Mouse (Mus musculus): ENCODE data around the gene Tbl1xr1. TPM values are rescaled to one million over a fixed set of nuclear protein-coding genes. Genes with fewer than 3 reads are reported as not detected.

The Tbl1xr1 gene
- polyA plus RNA-seq, 1 experiment from 2014 or later, result 23.7 TPM

DNA sequence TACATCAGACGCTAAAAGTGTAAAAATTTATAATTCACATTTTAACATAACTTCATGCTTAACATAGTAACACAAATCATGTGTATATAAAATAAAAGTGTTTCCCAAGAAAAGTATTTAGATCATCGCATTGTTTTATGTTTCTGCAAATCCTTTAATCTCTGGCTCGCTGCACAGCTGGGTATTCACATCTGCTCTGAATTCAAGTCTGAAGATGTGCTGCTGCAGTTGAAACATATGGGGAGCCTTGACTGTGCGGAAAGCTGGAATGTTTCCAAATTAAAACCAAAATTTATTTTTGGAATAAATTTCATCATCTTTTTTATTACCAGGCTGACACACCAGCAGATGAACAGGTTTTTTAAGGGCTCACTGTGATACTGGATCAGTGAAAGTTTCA, 97.8 kb downstream of the Tbl1xr1 start:
- no peak overlapping the region for H3K4me3 ChIP-seq
- WGBS, result 34% methylated on average over 4 of the region's 4 CpGs
- no peaks in the 10 kb centered on the region for H3K9me3 ChIP-seq
- H3K27ac ChIP-seq, result no peak overlapping the region
- no peak overlapping the region for H3K9ac ChIP-seq
- ATAC-seq (ENCODE audit: insufficient number of reproducible peaks, insufficient read depth, low FRiP score, low TSS enrichment, low read depth), result no peak
- peaks cover 35% of the 10 kb centered on the region for H3K4me1 ChIP-seq
- no peaks in the 10 kb centered on the region for H3K36me3 ChIP-seq
- H3K4me2 ChIP-seq, result no peak overlapping the region
- no peaks in the 10 kb centered on the region for H3K27me3 ChIP-seq

GRCm38 (mm10) chr3:22180076-22180475, 103.6 kb downstream of the Tbl1xr1 start:
- Histone ChIP-seq H3K27me3 (no peaks in the 10 kb centered on the region), H3K27ac (no peak overlapping the region), H3K4me1 (0 out of 2 replicates have a peak, but pooled peaks cover 6% of the 10 kb centered on the region), H3K4me2 (no peak overlapping the region), H3K9ac (no peak overlapping the region), H3K36me3 (no peaks in the 10 kb centered on the region), H3K9me3 (no peaks in the 10 kb centered on the region), H3K4me3 (no peak overlapping the region)
- no peak for ATAC-seq (ENCODE audit: insufficient number of reproducible peaks, insufficient read depth, low FRiP score, low TSS enrichment, low read depth)
- WGBS, result 77% methylated on average over 4 of the region's 4 CpGs

GRCm38 (mm10) chr3:22181026-22181425, 104.6 kb downstream of the Tbl1xr1 start:
- H3K4me2 ChIP-seq, result no peak overlapping the region
- 96% methylated on average over 2 of the region's 2 CpGs for WGBS
- H3K9me3 ChIP-seq, result no peaks in the 10 kb centered on the region
- H3K4me1 ChIP-seq, result 0 out of 2 replicates have a peak, but pooled peaks cover 5% of the 10 kb centered on the region
- H3K27ac ChIP-seq, result no peak overlapping the region
- no peaks in the 10 kb centered on the region for H3K36me3 ChIP-seq
- ATAC-seq (ENCODE audit: insufficient number of reproducible peaks, insufficient read depth, low FRiP score, low TSS enrichment, low read depth), result no peak
- H3K9ac ChIP-seq, result no peak overlapping the region
- no peak overlapping the region for H3K4me3 ChIP-seq
- H3K27me3 ChIP-seq, result no peaks in the 10 kb centered on the region

DNA sequence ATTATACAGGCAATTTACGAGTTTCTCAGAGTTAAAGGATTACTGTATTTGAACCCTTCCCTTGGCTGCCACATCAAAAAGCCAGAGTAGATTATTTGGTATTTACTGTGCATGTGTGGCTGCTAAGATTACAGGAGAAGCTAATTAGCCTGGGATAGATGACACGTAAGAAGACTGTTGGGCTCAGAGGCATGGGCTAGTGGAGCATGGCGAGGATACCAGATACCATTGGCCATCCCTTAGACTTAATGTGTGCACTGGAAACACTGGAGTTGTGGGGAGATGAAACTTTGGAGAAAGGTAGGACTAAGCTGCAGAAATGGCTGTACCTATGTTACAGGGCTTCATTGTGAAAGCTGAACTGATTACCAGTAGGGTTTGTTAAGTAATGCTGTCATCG, 108.8 kb downstream of the Tbl1xr1 start:
- ATAC-seq (ENCODE audit: insufficient number of reproducible peaks, insufficient read depth, low FRiP score, low TSS enrichment, low read depth), result no peak
- peaks cover 5% of the 10 kb centered on the region; the same call in 1 of the 2 replicates for H3K4me1 ChIP-seq
- H3K9me3 ChIP-seq, result no peaks in the 10 kb centered on the region
- no peaks in the 10 kb centered on the region for H3K27me3 ChIP-seq
- H3K4me2 ChIP-seq, result no peak overlapping the region
- peaks cover 11% of the 10 kb centered on the region for H3K36me3 ChIP-seq
- H3K4me3 ChIP-seq, result no peak overlapping the region
- H3K27ac ChIP-seq, result no peak overlapping the region
- 77% methylated on average over 4 of the region's 4 CpGs for WGBS
- no peak overlapping the region for H3K9ac ChIP-seq

DNA sequence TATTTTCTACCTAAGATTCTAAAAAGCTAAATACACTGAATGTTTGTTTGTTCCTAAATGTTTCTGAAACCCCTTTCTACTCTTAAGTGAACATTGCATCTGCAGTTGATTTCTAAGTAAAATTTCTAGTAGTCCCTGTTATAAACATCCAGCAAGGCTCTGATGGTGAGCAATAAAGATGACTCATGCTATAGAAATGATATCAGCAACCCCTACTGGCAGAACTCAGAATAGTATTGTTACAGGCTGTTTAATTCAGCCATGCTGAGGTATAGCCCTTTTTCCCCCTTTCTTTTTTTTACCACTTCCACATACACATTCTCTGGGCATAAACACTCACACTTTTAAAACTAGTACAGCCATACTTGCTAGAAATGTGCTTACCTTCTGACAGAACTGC, 114.0 kb downstream of the Tbl1xr1 start:
- ATAC-seq (ENCODE audit: insufficient number of reproducible peaks, insufficient read depth, low FRiP score, low TSS enrichment, low read depth), result no peak
- Histone ChIP-seq H3K27me3 (no peaks in the 10 kb centered on the region), H3K27ac (no peak overlapping the region), H3K36me3 (peaks cover 54% of the 10 kb centered on the region), H3K9me3 (no peaks in the 10 kb centered on the region), H3K4me1 (peaks cover 5% of the 10 kb centered on the region; the same call in 1 of the 2 replicates), H3K4me3 (no peak overlapping the region), H3K4me2 (no peak overlapping the region), H3K9ac (no peak overlapping the region)

DNA sequence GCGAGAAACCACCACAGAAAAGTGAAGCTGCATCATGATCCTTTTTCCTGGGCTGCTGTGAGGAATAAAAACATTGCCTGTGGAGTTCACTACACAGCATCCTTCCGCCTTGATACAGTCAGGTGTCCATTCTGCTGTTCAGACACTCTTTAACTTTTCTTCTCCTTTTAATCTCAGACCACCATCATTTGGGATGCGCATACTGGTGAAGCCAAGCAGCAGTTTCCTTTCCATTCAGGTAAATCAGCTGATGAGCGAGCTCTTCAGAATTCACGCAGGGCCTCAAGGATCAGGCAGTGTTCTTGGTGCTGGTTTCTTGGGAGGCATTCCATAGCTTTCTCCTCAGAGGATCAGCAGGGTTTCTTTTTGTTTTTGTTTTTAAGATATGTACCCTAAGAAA, 116.5 kb downstream of the Tbl1xr1 start:
- WGBS, result 94% methylated on average over 5 of the region's 5 CpGs

GRCm38 (mm10) chr3:22194185-22194856, 117.9 kb downstream of the Tbl1xr1 start:
- H3K27me3 ChIP-seq, result no peaks in the 10 kb centered on the region
- no peak overlapping the region for H3K4me3 ChIP-seq
- H3K9me3 ChIP-seq, result no peaks in the 10 kb centered on the region
- H3K4me2 ChIP-seq, result no peak overlapping the region
- no peak overlapping the region for H3K9ac ChIP-seq
- ATAC-seq (ENCODE audit: insufficient number of reproducible peaks, insufficient read depth, low FRiP score, low TSS enrichment, low read depth), result no peak
- peaks cover 79% of the 10 kb centered on the region for H3K36me3 ChIP-seq
- 89% methylated on average over 7 of the region's 7 CpGs for WGBS
- 0 out of 2 replicates have a peak, but pooled peaks cover 2% of the 10 kb centered on the region for H3K4me1 ChIP-seq
- H3K27ac ChIP-seq, result no peak overlapping the region

More for the DNA sequence above, 116.5 kb downstream of the Tbl1xr1 start:
- Histone ChIP-seq H3K4me2 (no peak overlapping the region), H3K27ac (no peak overlapping the region), H3K27me3 (no peaks in the 10 kb centered on the region), H3K4me1 (0 out of 2 replicates have a peak, but pooled peaks cover 2% of the 10 kb centered on the region), H3K36me3 (peaks cover 72% of the 10 kb centered on the region), H3K9me3 (no peaks in the 10 kb centered on the region), H3K4me3 (no peak overlapping the region), H3K9ac (no peak overlapping the region)
- ATAC-seq (ENCODE audit: insufficient number of reproducible peaks, insufficient read depth, low FRiP score, low TSS enrichment, low read depth), result no peak

GRCm38 (mm10) chr3:22198802-22199201, 122.3 kb downstream of the Tbl1xr1 start:
- no peak overlapping the region for H3K9ac ChIP-seq
- ATAC-seq (ENCODE audit: insufficient number of reproducible peaks, insufficient read depth, low FRiP score, low TSS enrichment, low read depth), result no peak
- WGBS, result 86% methylated on average over 1 of the region's 1 CpGs
- H3K9me3 ChIP-seq, result no peaks in the 10 kb centered on the region
- no peaks in the 10 kb centered on the region for H3K27me3 ChIP-seq
- no peak overlapping the region for H3K27ac ChIP-seq
- peaks cover 72% of the 10 kb centered on the region for H3K36me3 ChIP-seq
- H3K4me2 ChIP-seq, result no peak overlapping the region
- H3K4me1 ChIP-seq, result no peaks in the 10 kb centered on the region
- no peak overlapping the region for H3K4me3 ChIP-seq

- Histone ChIP-seq H3K36me3 (peaks cover 58% of the 10 kb centered on the region), H3K4me2 (no peak overlapping the region)
Measured at GRCm38 (mm10) chr3:22204186-22204585, 127.7 kb downstream of the Tbl1xr1 start.

DNA sequence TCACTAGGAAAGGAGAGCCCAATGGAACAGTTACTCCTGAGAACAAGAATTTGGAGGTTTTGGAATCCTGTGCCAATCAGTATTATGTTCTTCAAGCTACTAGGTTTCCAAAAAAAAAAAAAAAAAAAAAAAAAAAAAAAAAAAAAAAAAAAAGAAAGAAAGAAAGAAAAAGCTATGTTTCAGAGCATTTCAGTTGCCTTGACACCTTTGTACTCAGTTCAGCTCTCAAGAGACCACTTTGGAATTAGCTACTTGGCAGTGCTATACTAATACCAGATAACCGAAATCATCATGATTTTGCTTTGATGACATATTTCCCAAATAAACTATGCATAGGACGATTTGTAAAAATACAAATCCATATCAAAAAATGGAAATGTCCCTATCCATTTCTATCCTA, 145.1 kb downstream of the Tbl1xr1 start:
- Histone ChIP-seq H3K4me3 (no peak overlapping the region), H3K4me2 (no peak overlapping the region), H3K9ac (no peak overlapping the region), H3K9me3 (no peaks in the 10 kb centered on the region), H3K4me1 (no peaks in the 10 kb centered on the region), H3K27me3 (no peaks in the 10 kb centered on the region), H3K36me3 (peaks cover 5% of the 10 kb centered on the region; the same call in 1 of the 2 replicates), H3K27ac (no peak overlapping the region)
- WGBS, result 84% methylated on average over 2 of the region's 2 CpGs
- ATAC-seq (ENCODE audit: insufficient number of reproducible peaks, insufficient read depth, low FRiP score, low TSS enrichment, low read depth), result no peak

More at GRCm38 (mm10) chr3:22204186-22204585, 127.7 kb downstream of the Tbl1xr1 start:
- Histone ChIP-seq H3K9me3 (no peaks in the 10 kb centered on the region), H3K4me3 (no peak overlapping the region), H3K27me3 (no peaks in the 10 kb centered on the region), H3K4me1 (no peaks in the 10 kb centered on the region), H3K27ac (no peak overlapping the region), H3K9ac (no peak overlapping the region)
- 94% methylated on average over 3 of the region's 3 CpGs for WGBS
- no peak for ATAC-seq (ENCODE audit: insufficient number of reproducible peaks, insufficient read depth, low FRiP score, low TSS enrichment, low read depth)

DNA sequence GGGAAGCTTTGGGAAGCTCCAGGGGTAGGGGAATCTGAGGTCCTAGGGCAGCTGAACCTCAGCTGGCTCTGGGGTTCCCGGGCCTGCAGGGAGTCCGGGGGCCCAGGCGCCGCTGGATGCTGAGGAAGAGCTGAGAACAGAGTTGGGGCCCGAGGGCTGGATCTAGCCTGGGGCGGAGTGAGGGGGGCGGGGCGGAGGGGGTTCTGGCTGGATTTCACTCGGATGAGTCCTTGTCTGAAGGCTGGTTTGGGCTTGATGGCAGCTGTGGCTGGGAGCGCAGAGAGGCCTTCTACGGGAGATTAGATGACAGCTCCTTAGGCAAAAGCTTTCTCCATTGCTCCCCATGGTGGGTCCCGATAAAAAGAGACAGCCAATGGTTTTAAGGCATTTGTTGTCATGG, 145.9 kb downstream of the Tbl1xr1 start:
- H3K4me1 ChIP-seq, result no peaks in the 10 kb centered on the region
- 0 out of 2 replicates have a peak overlapping the region, but pooled peaks have one; percentile 19 for H3K4me2 ChIP-seq
- no peak for ATAC-seq (ENCODE audit: insufficient number of reproducible peaks, insufficient read depth, low FRiP score, low TSS enrichment, low read depth)
- no peak overlapping the region for H3K4me3 ChIP-seq
- H3K27ac ChIP-seq, result no peak overlapping the region
- no peaks in the 10 kb centered on the region for H3K9me3 ChIP-seq
- H3K27me3 ChIP-seq, result no peaks in the 10 kb centered on the region
- no peak overlapping the region for H3K9ac ChIP-seq
- peaks cover 5% of the 10 kb centered on the region; the same call in 1 of the 2 replicates for H3K36me3 ChIP-seq
- WGBS, result 33% methylated on average over 12 of the region's 12 CpGs

DNA sequence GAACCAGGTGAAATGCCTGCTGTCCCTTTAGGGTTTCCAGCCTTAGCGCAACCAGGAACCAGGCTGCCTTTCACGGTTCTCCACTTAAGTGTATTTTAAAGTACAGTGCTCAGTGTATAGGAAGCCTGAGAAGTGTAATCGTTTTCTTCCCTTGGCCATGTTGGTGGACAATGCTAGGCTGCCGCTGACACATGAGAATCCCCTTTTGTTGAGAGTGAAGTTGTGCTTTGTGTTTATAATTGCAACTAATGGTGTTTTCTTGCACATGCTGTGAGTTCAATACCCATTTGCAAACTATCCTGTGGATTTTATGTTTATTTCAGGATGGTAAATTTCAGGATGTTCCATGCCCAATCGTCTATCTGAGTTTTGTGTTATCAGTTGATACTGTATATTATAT, 146.6 kb downstream of the Tbl1xr1 start:
- ATAC-seq (ENCODE audit: insufficient number of reproducible peaks, insufficient read depth, low FRiP score, low TSS enrichment, low read depth), result no peak
- no peaks in the 10 kb centered on the region for H3K9me3 ChIP-seq
- no peaks in the 10 kb centered on the region for H3K27me3 ChIP-seq
- no peak overlapping the region for H3K9ac ChIP-seq
- H3K27ac ChIP-seq, result no peak overlapping the region
- H3K36me3 ChIP-seq, result peaks cover 5% of the 10 kb centered on the region; the same call in 1 of the 2 replicates
- no peak overlapping the region for H3K4me2 ChIP-seq
- no peaks in the 10 kb centered on the region for H3K4me1 ChIP-seq
- WGBS, result 80% methylated on average over 5 of the region's 5 CpGs
- H3K4me3 ChIP-seq, result no peak overlapping the region

Measured in embryonic facial prominence, embryonic 13.5 days (tissue).